Mouse (Mus musculus): ENCODE measurements around the gene Adamtsl2. TPM values are rescaled to one million over a fixed set of nuclear protein-coding genes. Genes with fewer than 3 reads are reported as not detected.

Adamtsl2 gene
- polyA plus RNA-seq, 1 experiment from 2014 or later = 7.2 TPM

GRCm38 (mm10) chr2:27077655-27078244, 1.4 kb upstream of the Adamtsl2 start:
- H3K4me2 ChIP-seq = no peak overlapping the region
- H3K9me3 ChIP-seq (replicated peaks) = no peaks in the 10 kb centered on the region
- WGBS = 65% methylated on average over 10 of the region's 10 CpGs
- H3K27ac ChIP-seq (replicated peaks) = no peak overlapping the region
- H3K9ac ChIP-seq (replicated peaks) = no peak overlapping the region
- no peak for ATAC-seq (ENCODE audit: low FRiP score)
- peaks cover 29% of the 10 kb centered on the region for H3K4me1 ChIP-seq
- H3K27me3 ChIP-seq (replicated peaks) = no peaks in the 10 kb centered on the region
- no peaks in the 10 kb centered on the region for H3K36me3 ChIP-seq
- H3K4me3 ChIP-seq (replicated peaks) = no peak overlapping the region

GRCm38 (mm10) chr2:27078312-27078711, 867 bp upstream of the Adamtsl2 start:
- Histone ChIP-seq H3K27ac (replicated peaks) (no peak overlapping the region), H3K9me3 (replicated peaks) (no peaks in the 10 kb centered on the region)
- 53% methylated on average over 2 of the region's 2 CpGs for WGBS

GRCm38 (mm10) chr2:27079649-27080048, 470 bp downstream of the Adamtsl2 start:
- H3K4me3 ChIP-seq (replicated peaks) = 0 out of 2 replicates have a peak overlapping the region, but pooled peaks have one; percentile 0

More at GRCm38 (mm10) chr2:27078312-27078711, 867 bp upstream of the Adamtsl2 start:
- Histone ChIP-seq H3K4me3 (replicated peaks) (no peak overlapping the region), H3K9ac (replicated peaks) (no peak overlapping the region), H3K27me3 (replicated peaks) (no peaks in the 10 kb centered on the region), H3K36me3 (no peaks in the 10 kb centered on the region), H3K4me1 (peaks cover 29% of the 10 kb centered on the region), H3K4me2 (no peak overlapping the region)
- ATAC-seq (ENCODE audit: low FRiP score) = no peak

GRCm38 (mm10) chr2:27083761-27084475, 4.7 kb downstream of the Adamtsl2 start:
- no peak overlapping the region for H3K4me2 ChIP-seq
- 83% methylated on average over 12 of the region's 12 CpGs for WGBS
- no peaks in the 10 kb centered on the region for H3K9me3 ChIP-seq (replicated peaks)
- H3K27me3 ChIP-seq (replicated peaks) = no peaks in the 10 kb centered on the region
- no peaks in the 10 kb centered on the region for H3K36me3 ChIP-seq
- no peak overlapping the region for H3K27ac ChIP-seq (replicated peaks)
- no peak overlapping the region for H3K4me3 ChIP-seq (replicated peaks)
- ATAC-seq (ENCODE audit: low FRiP score) = no peak
- peaks cover 36% of the 10 kb centered on the region for H3K4me1 ChIP-seq
- no peak overlapping the region for H3K9ac ChIP-seq (replicated peaks)

More at GRCm38 (mm10) chr2:27079649-27080048, 470 bp downstream of the Adamtsl2 start:
- H3K4me1 ChIP-seq = peaks cover 29% of the 10 kb centered on the region
- 0 out of 2 replicates have a peak overlapping the region, but pooled peaks have one; percentile 26 for H3K9ac ChIP-seq (replicated peaks)
- no peaks in the 10 kb centered on the region for H3K9me3 ChIP-seq (replicated peaks)
- peak overlapping the region; percentile 58 for H3K27ac ChIP-seq (replicated peaks)
- H3K36me3 ChIP-seq = no peaks in the 10 kb centered on the region
- ATAC-seq (ENCODE audit: low FRiP score) = 0 out of 2 replicates have a peak, but pooled peaks have one; percentile 13
- H3K4me2 ChIP-seq = peak overlapping the region; percentile 22
- H3K27me3 ChIP-seq (replicated peaks) = no peaks in the 10 kb centered on the region
- WGBS = 44% methylated on average over 2 of the region's 2 CpGs

GRCm38 (mm10) chr2:27084963-27085362, 5.8 kb downstream of the Adamtsl2 start:
- Histone ChIP-seq H3K27ac (replicated peaks) (no peak overlapping the region), H3K4me2 (no peak overlapping the region), H3K9me3 (replicated peaks) (no peaks in the 10 kb centered on the region), H3K36me3 (no peaks in the 10 kb centered on the region), H3K4me3 (replicated peaks) (no peak overlapping the region), H3K4me1 (peaks cover 25% of the 10 kb centered on the region), H3K27me3 (replicated peaks) (no peaks in the 10 kb centered on the region), H3K9ac (replicated peaks) (no peak overlapping the region)
- no peak for ATAC-seq (ENCODE audit: low FRiP score)
- 48% methylated on average over 8 of the region's 8 CpGs for WGBS

- no peak overlapping the region for H3K4me2 ChIP-seq
- H3K9me3 ChIP-seq (replicated peaks) = no peaks in the 10 kb centered on the region
- no peaks in the 10 kb centered on the region for H3K27me3 ChIP-seq (replicated peaks)
- no peak for ATAC-seq (ENCODE audit: low FRiP score)
- H3K4me3 ChIP-seq (replicated peaks) = no peak overlapping the region
- H3K4me1 ChIP-seq = peaks cover 22% of the 10 kb centered on the region; the same call in 1 of the 2 replicates
- 53% methylated on average over 2 of the region's 2 CpGs for WGBS
- no peak overlapping the region for H3K27ac ChIP-seq (replicated peaks)
- H3K36me3 ChIP-seq = no peaks in the 10 kb centered on the region
- H3K9ac ChIP-seq (replicated peaks) = no peak overlapping the region
Observed at GRCm38 (mm10) chr2:27085801-27086200, 6.6 kb downstream of the Adamtsl2 start.

- H3K4me2 ChIP-seq = no peak overlapping the region
- ATAC-seq (ENCODE audit: low FRiP score) = no peak
- WGBS = 88% methylated on average over 4 of the region's 4 CpGs
- H3K9me3 ChIP-seq (replicated peaks) = no peaks in the 10 kb centered on the region
- peaks cover 22% of the 10 kb centered on the region; the same call in 1 of the 2 replicates for H3K4me1 ChIP-seq
- no peak overlapping the region for H3K4me3 ChIP-seq (replicated peaks)
- no peak overlapping the region for H3K27ac ChIP-seq (replicated peaks)
- no peak overlapping the region for H3K9ac ChIP-seq (replicated peaks)
- no peaks in the 10 kb centered on the region for H3K27me3 ChIP-seq (replicated peaks)
- H3K36me3 ChIP-seq = no peaks in the 10 kb centered on the region
Observed at GRCm38 (mm10) chr2:27086483-27087010, 7.4 kb downstream of the Adamtsl2 start.

GRCm38 (mm10) chr2:27087581-27087980, 8.4 kb downstream of the Adamtsl2 start:
- Histone ChIP-seq H3K4me1 (peaks cover 22% of the 10 kb centered on the region; the same call in 1 of the 2 replicates), H3K4me3 (replicated peaks) (no peak overlapping the region), H3K27me3 (replicated peaks) (no peaks in the 10 kb centered on the region), H3K4me2 (no peak overlapping the region), H3K9ac (replicated peaks) (no peak overlapping the region), H3K27ac (replicated peaks) (no peak overlapping the region), H3K9me3 (replicated peaks) (no peaks in the 10 kb centered on the region), H3K36me3 (no peaks in the 10 kb centered on the region)
- WGBS = 88% methylated on average over 5 of the region's 5 CpGs
- ATAC-seq (ENCODE audit: low FRiP score) = no peak

GRCm38 (mm10) chr2:27088071-27088644, 9.0 kb downstream of the Adamtsl2 start:
- no peaks in the 10 kb centered on the region for H3K9me3 ChIP-seq (replicated peaks)
- no peaks in the 10 kb centered on the region for H3K27me3 ChIP-seq (replicated peaks)
- H3K4me2 ChIP-seq = no peak overlapping the region
- H3K4me1 ChIP-seq = peaks cover 22% of the 10 kb centered on the region; the same call in 1 of the 2 replicates
- no peaks in the 10 kb centered on the region for H3K36me3 ChIP-seq
- no peak overlapping the region for H3K9ac ChIP-seq (replicated peaks)
- WGBS = 61% methylated on average over 18 of the region's 18 CpGs
- H3K4me3 ChIP-seq (replicated peaks) = no peak overlapping the region
- H3K27ac ChIP-seq (replicated peaks) = peak overlapping the region; percentile 35; the same call in 1 of the 2 replicates
- no peak for ATAC-seq (ENCODE audit: low FRiP score)

- H3K9ac ChIP-seq (replicated peaks) = no peak overlapping the region
- 74% methylated on average over 5 of the region's 5 CpGs for WGBS
- H3K27me3 ChIP-seq (replicated peaks) = no peaks in the 10 kb centered on the region
- H3K27ac ChIP-seq (replicated peaks) = no peak overlapping the region
- H3K4me3 ChIP-seq (replicated peaks) = no peak overlapping the region
- no peak for ATAC-seq (ENCODE audit: low FRiP score)
- no peaks in the 10 kb centered on the region for H3K36me3 ChIP-seq
- H3K4me2 ChIP-seq = no peak overlapping the region
- no peaks in the 10 kb centered on the region for H3K9me3 ChIP-seq (replicated peaks)
- H3K4me1 ChIP-seq = peaks cover 22% of the 10 kb centered on the region; the same call in 1 of the 2 replicates
Observed at GRCm38 (mm10) chr2:27088700-27089099, 9.5 kb downstream of the Adamtsl2 start.

GRCm38 (mm10) chr2:27089238-27089637, 10.1 kb downstream of the Adamtsl2 start:
- Histone ChIP-seq H3K4me1 (peaks cover 22% of the 10 kb centered on the region; the same call in 1 of the 2 replicates), H3K9ac (replicated peaks) (no peak overlapping the region), H3K4me2 (no peak overlapping the region), H3K27ac (replicated peaks) (no peak overlapping the region), H3K27me3 (replicated peaks) (no peaks in the 10 kb centered on the region), H3K9me3 (replicated peaks) (no peaks in the 10 kb centered on the region), H3K36me3 (no peaks in the 10 kb centered on the region), H3K4me3 (replicated peaks) (no peak overlapping the region)
- ATAC-seq (ENCODE audit: low FRiP score) = no peak
- 80% methylated on average over 1 of the region's 1 CpGs for WGBS
